11 mouse cellular contexts compared by ENCODE assay signal in the genomic region with DNA sequence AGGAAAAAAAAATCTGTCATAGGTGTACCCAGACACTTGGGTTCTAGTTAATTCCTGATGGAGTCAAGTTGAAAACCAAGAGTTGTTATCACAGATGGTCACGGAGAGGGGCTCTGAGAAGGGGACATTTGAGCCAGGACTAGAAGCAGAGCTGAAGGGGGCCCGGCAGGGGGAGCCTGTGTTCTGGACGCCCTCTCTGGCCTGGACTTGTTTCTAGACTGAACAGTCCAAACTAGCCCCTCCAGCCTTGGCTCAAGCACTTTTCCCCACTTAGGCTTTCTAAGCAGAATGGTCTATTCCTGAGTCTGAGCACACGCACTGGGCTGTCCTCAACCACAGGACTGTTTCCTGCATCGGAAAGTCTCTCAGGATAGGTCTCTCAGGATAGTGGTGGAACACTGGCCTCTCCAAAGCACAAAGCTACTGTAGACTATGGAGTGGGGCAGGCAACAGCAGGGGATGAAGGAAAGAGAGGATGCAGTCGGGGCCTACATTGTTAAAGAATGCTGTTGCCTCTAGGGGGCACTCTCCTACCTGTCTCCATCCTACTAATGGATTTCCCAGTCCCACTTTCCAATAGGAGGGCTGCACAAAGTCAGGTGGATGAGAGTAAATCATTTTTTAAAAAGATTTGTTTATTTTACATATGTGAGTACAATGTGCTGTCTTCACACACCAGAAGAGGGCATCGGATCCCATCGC. TPM values are rescaled to one million over a fixed set of nuclear protein-coding genes. Genes with fewer than 3 reads are reported as not detected.
DNase-seq lines count a peak whose midpoint lies in the region; ATAC-seq and TF ChIP-seq lines count a peak whose summit lies in the region.
"Had no signal": no experiment of that assay in that cellular context is flagged by ENCODE, and none has a peak within 500 bp of the region (broad histone marks: within the 10 kb centered on the region; RNA-seq: fewer than 3 reads in every experiment).

No protein-coding gene starts in this region.

- H3K4me2 ChIP-seq in kidney, embryonic 15.5 days = no peak overlapping the region
- no peak overlapping the region for H3K4me2 ChIP-seq in liver, postnatal 0 days (ENCODE audit: low read depth, low read length)
- H3K4me2 ChIP-seq: embryonic facial prominence, embryonic 12.5 days had no signal

- in situ Hi-C loops in ES-E14 (cut with MboI; ENCODE audit: low sequenced_read_pairs in 2 of 2, unreplicated experiment in 2 of 2) = loop anchor here (10.0 kb wide), 2 partner anchors 61 to 251 kb away; a partner anchor contains a TSS

- H3K36me3 ChIP-seq in kidney, embryonic 15.5 days = no peaks in the 10 kb centered on the region
- no peaks in the 10 kb centered on the region for H3K36me3 ChIP-seq in ES-E14 (ENCODE audit: control insufficient read depth, insufficient read depth, low read length, poor library complexity, severe bottlenecking)
- H3K36me3 ChIP-seq in liver, postnatal 0 days (replicated peaks; ENCODE audit: insufficient read depth, low read length) = no peaks in the 10 kb centered on the region
- no peaks in the 10 kb centered on the region for H3K36me3 ChIP-seq in limb, embryonic 10.5 days
- H3K36me3 ChIP-seq: embryonic facial prominence, embryonic 12.5 days had no signal

- H3K9ac ChIP-seq in kidney, embryonic 15.5 days = no peak overlapping the region
- H3K9ac ChIP-seq in ES-E14 (ENCODE audit: insufficient read depth, low read depth, low read length, poor library complexity, severe bottlenecking) = peak overlapping the region; percentile 21; the same call in 1 of the 2 replicates
- no peak overlapping the region for H3K9ac ChIP-seq in liver, postnatal 0 days (replicated peaks)
- H3K9ac ChIP-seq: embryonic facial prominence, embryonic 12.5 days had no signal

- ATAC-seq in CD4-positive, CD25-positive, alpha-beta regulatory T cell, adult 4 months = no peak
- ATAC-seq in kidney, embryonic 15.5 days (replicated peaks; ENCODE audit: low FRiP score) = no peak
- ATAC-seq in liver, postnatal 0 days = no peak
- ATAC-seq: inflammation-experienced regulatory T-cells, adult 6 months had no signal

- peaks cover 10% of the 10 kb centered on the region for H3K4me1 ChIP-seq in kidney, embryonic 15.5 days
- peaks cover 3 to 6% of the 10 kb centered on the region in 2 experiments for H3K4me1 ChIP-seq in ES-E14 (ENCODE audit: control insufficient read depth in 2 of 2, insufficient read depth in 2 of 2, low read length in 2 of 2, poor library complexity in 1 of 2)
- peaks cover 4% of the 10 kb centered on the region for H3K4me1 ChIP-seq in liver, postnatal 0 days (ENCODE audit: insufficient read depth)
- peaks cover 12% of the 10 kb centered on the region for H3K4me1 ChIP-seq in limb, embryonic 10.5 days

- H3K4me3 ChIP-seq in kidney, embryonic 15.5 days (replicated peaks) = no peak overlapping the region
- no peak overlapping the region for H3K4me3 ChIP-seq in ES-E14 (ENCODE audit: insufficient read depth in 1 of 2, low read depth in 1 of 2, low read length in 2 of 2, poor library complexity in 1 of 2, severe bottlenecking in 1 of 2)
- no peak overlapping the region for H3K4me3 ChIP-seq in liver, postnatal 0 days (ENCODE audit: low read depth, low read length)
- no peak overlapping the region for H3K4me3 ChIP-seq in limb, embryonic 10.5 days
- H3K4me3 ChIP-seq: embryonic facial prominence, embryonic 12.5 days had no signal

- no peaks in the 10 kb centered on the region for H3K27me3 ChIP-seq in kidney, embryonic 15.5 days
- no peaks in the 10 kb centered on the region for H3K27me3 ChIP-seq in liver, postnatal 0 days (ENCODE audit: insufficient read depth, low read length)
- H3K27me3 ChIP-seq in limb, embryonic 10.5 days (ENCODE audit: low read depth, poor library complexity, severe bottlenecking) = peaks cover 14% of the 10 kb centered on the region
- H3K27me3 ChIP-seq: embryonic facial prominence, embryonic 12.5 days had no signal

- TF ChIP-seq CTCF in liver, postnatal 0 days (IDR thresholded peaks at IDR 0.05; ENCODE audit: low read depth) = peak; percentile 62

- DNase-seq in CD4-positive, CD25-positive, alpha-beta regulatory T cell, adult 2 months (ENCODE audit: low read depth, low spot score) = peak; percentile 46
- peak; percentile 39 for DNase-seq in kidney, postnatal 10 days
- DNase-seq in ES-E14 (ENCODE audit: low read depth, low spot score) = peak; percentile 56
- DNase-seq in liver, postnatal 0 days = no peak
- no peak for DNase-seq in limb, embryonic 10.5 days (ENCODE audit: low spot score)
- no peak for DNase-seq in right cerebral cortex, postnatal 14 days
- DNase-seq: left cerebral cortex, postnatal 4 days had no signal

- H3K27ac ChIP-seq in kidney, embryonic 15.5 days = no peak overlapping the region
- H3K27ac ChIP-seq in ES-E14 (ENCODE audit: insufficient read depth, low read depth, low read length, poor library complexity, severe bottlenecking) = peak overlapping the region; percentile 9; the same call in 1 of the 2 replicates
- H3K27ac ChIP-seq in liver, postnatal 0 days (ENCODE audit: low read depth) = no peak overlapping the region
- no peak overlapping the region for H3K27ac ChIP-seq in limb, embryonic 10.5 days
- H3K27ac ChIP-seq: embryonic facial prominence, embryonic 12.5 days had no signal

- 50% methylated on average over 8 of the region's 8 CpGs for WGBS in kidney, embryonic 15.5 days
- WGBS in liver, postnatal 0 days (ENCODE audit: insufficient replicate concordance) = 58% methylated on average over 8 of the region's 8 CpGs
- 48% methylated on average over 8 of the region's 8 CpGs for WGBS in limb, embryonic 10.5 days

- TF ChIP-seq EP300 in liver, postnatal 0 days (IDR thresholded peaks at IDR 0.05; ENCODE audit: low read depth) = no peak

- H3K9me3 ChIP-seq in kidney, embryonic 15.5 days (replicated peaks) = no peaks in the 10 kb centered on the region
- H3K9me3 ChIP-seq in ES-E14 (ENCODE audit: control insufficient read depth, insufficient read depth, low read depth, low read length) = no peaks in the 10 kb centered on the region
- H3K9me3 ChIP-seq in liver, postnatal 0 days (ENCODE audit: low read length) = no peaks in the 10 kb centered on the region
- no peaks in the 10 kb centered on the region for H3K9me3 ChIP-seq in limb, embryonic 10.5 days (replicated peaks)
- H3K9me3 ChIP-seq: embryonic facial prominence, embryonic 12.5 days had no signal

TF ChIP-seq in ES-E14, 5 proteins besides CTCF, POLR2A, EP300 and RAD21:
- no peak for TF ChIP-seq ZC3H11A (IDR thresholded peaks at IDR 0.05; ENCODE audit: borderline replicate concordance, low read depth, low read length)
- TF ChIP-seq ZNF384 (IDR thresholded peaks at IDR 0.05; ENCODE audit: low read depth, low read length) = no peak
- no peak for TF ChIP-seq CHD2 (IDR thresholded peaks at IDR 0.05; ENCODE audit: low read depth, low read length)
- no peak for TF ChIP-seq HCFC1 (IDR thresholded peaks at IDR 0.05; ENCODE audit: borderline replicate concordance, insufficient read depth, low read length)
- TF ChIP-seq MAFK (IDR thresholded peaks at IDR 0.05; ENCODE audit: insufficient read depth, low read depth, low read length) = no peak

RNA-seq across cellular contexts. Expression of a gene that starts 16.6 kb away (rescaled TPM):
- polyA plus RNA-seq in CD4-positive, CD25-positive, alpha-beta regulatory T cell, adult 4 months (2017; shearing (Covaris generic)) = 1 to 10 TPM in 1 of 2 experiments, under 1 TPM in 1; 0.73 to 1.1 TPM
- polyA plus RNA-seq in kidney, embryonic 15.5 days (2015; fragmentation: Nextera tagmentation; extraction: Ambion mirVana) = 12.7 and 17.5 TPM in 2 replicates
- 31.8 and 53.8 TPM in 2 replicates for total RNA-seq in ES-E14 (2012; rRNA removed)
- polyA plus RNA-seq in liver, postnatal 0 days (2015; fragmentation: Nextera tagmentation; extraction: Ambion mirVana) = 3.2 and 3.5 TPM in 2 replicates
- polyA plus RNA-seq in limb, embryonic 10.5 days (2016; fragmentation: Nextera tagmentation; extraction: Ambion mirVana) = 24.5 and 26.7 TPM in 2 replicates

RNA-seq across cellular contexts. Expression of a gene that starts 23.7 kb away (rescaled TPM):
- 10 to 100 TPM; 53.6 to 81.0 TPM for polyA plus RNA-seq in CD4-positive, CD25-positive, alpha-beta regulatory T cell, adult 4 months (2017; shearing (Covaris generic))
- 14.9 and 20.0 TPM in 2 replicates for polyA plus RNA-seq in kidney, embryonic 15.5 days (2015; fragmentation: Nextera tagmentation; extraction: Ambion mirVana)
- total RNA-seq in ES-E14 (2012; rRNA removed) = 3.4 and 5.4 TPM in 2 replicates
- 14.3 and 14.5 TPM in 2 replicates for polyA plus RNA-seq in liver, postnatal 0 days (2015; fragmentation: Nextera tagmentation; extraction: Ambion mirVana)
- polyA plus RNA-seq in limb, embryonic 10.5 days (2016; fragmentation: Nextera tagmentation; extraction: Ambion mirVana) = 10.0 and 13.0 TPM in 2 replicates

RNA-seq across cellular contexts. Expression of a gene that starts 25.9 kb away (rescaled TPM):
- polyA plus RNA-seq in CD4-positive, CD25-positive, alpha-beta regulatory T cell, adult 4 months (2017; shearing (Covaris generic)) = 1 to 10 TPM in 1 of 2 experiments, under 1 TPM in 1; 0.23 to 3.0 TPM
- 29.8 and 30.3 TPM in 2 replicates for polyA plus RNA-seq in kidney, embryonic 15.5 days (2015; fragmentation: Nextera tagmentation; extraction: Ambion mirVana)
- total RNA-seq in ES-E14 (2012; rRNA removed) = 44.7 and 64.5 TPM in 2 replicates
- 23.5 and 26.1 TPM in 2 replicates for polyA plus RNA-seq in liver, postnatal 0 days (2015; fragmentation: Nextera tagmentation; extraction: Ambion mirVana)
- 33.5 and 40.4 TPM in 2 replicates for polyA plus RNA-seq in limb, embryonic 10.5 days (2016; fragmentation: Nextera tagmentation; extraction: Ambion mirVana)

Comparison
In these comparisons a context has a peak if more than half of its experiments do, and no peak if none do; other contexts are left out.
1. DNase-seq: peak in CD4-positive, CD25-positive, alpha-beta regulatory T cell, adult 2 months (single experiment), kidney, postnatal 10 days (single experiment) and ES-E14 (single experiment); none in liver, postnatal 0 days (single experiment), limb, embryonic 10.5 days (single experiment) and right cerebral cortex, postnatal 14 days (single experiment).